Mouse (Mus musculus) brain, embryonic 14.5 days (tissue): ENCODE data around the gene Vmn2r115. TPM values are rescaled to one million over a fixed set of nuclear protein-coding genes. Genes with fewer than 3 reads are reported as not detected.
"Not testable (repeated sequence)": the region's sequence is repeated elsewhere in the genome, so short reads cannot be mapped to it uniquely, and the experiment has no call there.

Source experiments
- DNase-seq: peaks from one replicate; pipeline ENCODE4 v3.0.0-alpha.2; 2011; ENCODE audit warnings: low read depth
- CTCF ChIP-seq: fragments of 200-500 bp; IDR thresholded peaks from 2 replicates; pipeline ENCODE4 v1.5.1; 2012; ENCODE audit warnings: inconsistent platforms, mild to moderate bottlenecking, moderate library complexity, borderline replicate concordance; ENCODE audit not compliant: insufficient read depth, insufficient read length; ENCODE audit errors: extremely low read depth
- POLR2A ChIP-seq: fragments of 200-500 bp; IDR thresholded peaks from 2 replicates; pipeline ENCODE4 v1.6.1; 2012; ENCODE audit warnings: mild to moderate bottlenecking, inconsistent platforms, borderline replicate concordance; ENCODE audit not compliant: poor library complexity, insufficient read depth, insufficient read length, severe bottlenecking; ENCODE audit errors: extremely low read depth
- polyA plus RNA-seq: library from polyadenylated mRNA; depleted of rRNA; stranded (reverse); fragments of >200 nt; gene quantifications from 2 replicates; pipeline ENCODE4 v1.2.3, GENCODE M21; 2012; rRNA removed

Gene Vmn2r115
- not detected in 2 replicates for polyA plus RNA-seq

DNA sequence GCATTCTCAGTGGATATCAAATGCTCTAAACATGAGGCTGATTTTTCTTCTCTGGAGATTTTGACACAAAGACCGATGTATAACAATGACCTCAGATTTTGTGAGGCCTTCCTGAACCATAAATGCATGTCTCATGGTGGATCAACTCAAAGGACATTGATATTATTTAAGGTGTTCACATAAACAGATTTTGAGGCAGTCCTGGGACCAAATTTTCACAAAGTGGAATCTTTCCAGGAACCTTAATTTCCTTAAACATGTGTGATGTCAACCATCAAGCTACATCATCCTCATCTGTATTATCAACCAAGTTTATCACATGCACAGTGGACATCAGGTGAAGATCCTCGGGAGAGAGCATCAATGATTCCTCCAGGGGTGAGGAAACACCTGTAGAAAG is at the start of gene Vmn2r115:
Gene Vmn2r115 (plus strand): TSS at position 301 of the 400 bp plus-strand sequence.
- DNase-seq: not testable (repeated sequence)

GRCm38 (mm10) chr17:23312437-23312836 is 31.1 kb upstream of the Vmn2r115 start, which contains the start of gene Vmn2r114:
TSS of gene Vmn2r114 (minus strand) at chr17:23312537.
- DNase-seq: not testable (repeated sequence)

DNA sequence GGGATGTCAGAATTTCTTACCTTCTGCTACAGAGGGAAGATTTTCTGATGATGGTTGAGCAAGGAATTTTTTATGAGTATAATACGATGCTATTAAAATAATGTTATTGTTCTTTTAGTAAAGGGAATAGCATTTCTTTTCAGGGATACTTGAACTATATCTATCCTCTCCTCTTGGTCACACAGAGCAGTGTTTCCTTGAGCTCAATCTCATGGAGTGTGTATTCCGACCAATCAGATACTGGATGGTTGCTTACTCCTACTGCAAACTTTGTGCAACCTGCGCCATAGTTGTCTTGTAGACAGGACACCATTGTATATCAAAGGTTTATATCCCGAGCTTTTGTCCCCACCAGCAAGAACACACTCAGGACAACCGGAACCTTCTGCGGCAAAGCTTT is 12.9 kb upstream of the Vmn2r115 start:
- TF ChIP-seq CTCF (no peak), POLR2A (no peak)

GRCm38 (mm10) chr17:23351644-23352043 is 8.1 kb downstream of the Vmn2r115 start:
- TF ChIP-seq POLR2A (no peak), CTCF (no peak)

More for the DNA sequence above, 12.9 kb upstream of the Vmn2r115 start:
- no peak for DNase-seq

DNA sequence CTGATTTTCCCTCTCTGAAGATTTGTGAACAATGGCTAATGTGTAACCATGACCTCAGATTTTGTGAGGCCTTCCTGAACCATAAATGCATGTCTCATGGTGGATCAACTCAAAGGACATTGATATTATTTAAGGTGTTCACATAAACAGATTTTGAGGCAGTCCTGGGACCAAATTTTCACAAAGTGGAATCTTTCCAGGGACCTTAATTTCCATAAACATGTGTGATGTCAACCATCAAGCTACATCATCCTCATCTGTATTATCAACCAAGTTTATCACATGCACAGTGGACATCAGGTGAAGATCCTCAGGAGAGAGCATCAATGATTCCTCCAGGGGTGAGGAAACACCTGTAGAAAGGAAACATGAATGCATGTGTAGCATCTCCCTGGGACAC is 40.8 kb downstream of the Vmn2r115 start, which contains the start of gene Vmn2r116:
Gene Vmn2r116 (plus strand): TSS at position 301 of the 400 bp plus-strand sequence.
- not testable (repeated sequence) for DNase-seq

More at GRCm38 (mm10) chr17:23351644-23352043, 8.1 kb downstream of the Vmn2r115 start:
- no peak for DNase-seq

Other genes starting within 250 kb of the Vmn2r115 start
- 17.1 and 18.0 TPM in 2 replicates for gene Zfp40, start 150.5 kb upstream of the Vmn2r115 start, polyA plus RNA-seq
- not detected in 2 replicates for gene Vmn2r114, start 31.2 kb upstream of the Vmn2r115 start, polyA plus RNA-seq
- gene Vmn2r116, start 40.9 kb downstream of the Vmn2r115 start, polyA plus RNA-seq: not detected in 2 replicates
- not detected in 2 replicates for gene Vmn2r117, start 136.0 kb downstream of the Vmn2r115 start, polyA plus RNA-seq
- 16.7 and 21.4 TPM in 2 replicates for gene Zfp213, start 220.5 kb downstream of the Vmn2r115 start, polyA plus RNA-seq